Mouse (Mus musculus) embryonic facial prominence, embryonic 11.5 days (tissue): ENCODE data around the gene Antxr2. TPM values are rescaled to one million over a fixed set of nuclear protein-coding genes. Genes with fewer than 3 reads are reported as not detected.

ENCODE experiments used
- ATAC-seq: fragments of 200-750 bp; cut with Nextera tagmentation; replicated peaks from 2 replicates; pipeline ENCODE4 v1.8.0; 2017; ENCODE audit warnings: low read depth; ENCODE audit not compliant: insufficient number of reproducible peaks, low FRiP score, low TSS enrichment
- DNase-seq: peaks from one replicate; pipeline ENCODE4 v3.0.0-alpha.2; 2015; ENCODE audit warnings: low spot score
- H3K27ac ChIP-seq: fragments of 300-500 bp; sonication (generic); replicated peaks from 2 replicates; pipeline ENCODE4 v1.5.1; 2014; ENCODE audit warnings: mild to moderate bottlenecking, low read depth, low read length, control low read depth
- H3K27me3 ChIP-seq: fragments of 300-500 bp; sonication (generic); 2 replicates; pipeline ENCODE4 v1.6.1; 2014; ENCODE audit warnings: mild to moderate bottlenecking, low read length, moderate library complexity, mixed read lengths; ENCODE audit not compliant: control insufficient read depth, insufficient read depth
- H3K36me3 ChIP-seq: fragments of 300-500 bp; sonication (generic); replicated peaks from 2 replicates; pipeline ENCODE4 v1.6.1; 2014; ENCODE audit warnings: low read depth, mild to moderate bottlenecking, low read length, moderate library complexity, mixed read lengths; ENCODE audit not compliant: control insufficient read depth, insufficient read depth
- H3K4me1 ChIP-seq: fragments of 300-500 bp; sonication (generic); 2 replicates; pipeline ENCODE4 v1.6.1; 2014; ENCODE audit warnings: low read length, mixed read lengths; ENCODE audit not compliant: control insufficient read depth, insufficient read depth
- H3K4me2 ChIP-seq: fragments of 300-500 bp; sonication (generic); 2 replicates; pipeline ENCODE4 v1.6.1; 2014; ENCODE audit warnings: low read depth, mild to moderate bottlenecking, control low read depth, low read length, moderate library complexity
- H3K4me3 ChIP-seq: fragments of 300-500 bp; sonication (generic); 2 replicates; pipeline ENCODE4 v1.5.1; 2014; ENCODE audit warnings: low read depth, low read length, control low read depth
- H3K9ac ChIP-seq: fragments of 300-500 bp; sonication (generic); replicated peaks from 2 replicates; pipeline ENCODE4 v1.6.1; 2014; ENCODE audit warnings: mild to moderate bottlenecking, control low read depth, low read length
- H3K9me3 ChIP-seq: fragments of 300-500 bp; sonication (generic); replicated peaks from 2 replicates; pipeline ENCODE4 v1.6.1; 2016; ENCODE audit warnings: mild to moderate bottlenecking, low read length, inconsistent platforms, mixed read lengths; ENCODE audit not compliant: control insufficient read depth
- WGBS: fragments of 180-500 bp; shearing (Covaris S2); extraction: QIAGEN DNeasy Blood & Tissue Kit; methylation state at CpG from one replicate; pipeline ENCODE4 v1.1.7; 2014; 5-methylcytosine and 5-hydroxymethylcytosine counted together
- polyA plus RNA-seq: library from polyadenylated mRNA; unstranded; fragments of >200 nt; fragmentation: Nextera tagmentation; extraction: Ambion mirVana; gene quantifications from 2 replicates; pipeline ENCODE4 v1.2.1, GENCODE M21; 2014

The Antxr2 gene
- polyA plus RNA-seq, 1 experiment from 2014 or later: 20.4 TPM

DNA sequence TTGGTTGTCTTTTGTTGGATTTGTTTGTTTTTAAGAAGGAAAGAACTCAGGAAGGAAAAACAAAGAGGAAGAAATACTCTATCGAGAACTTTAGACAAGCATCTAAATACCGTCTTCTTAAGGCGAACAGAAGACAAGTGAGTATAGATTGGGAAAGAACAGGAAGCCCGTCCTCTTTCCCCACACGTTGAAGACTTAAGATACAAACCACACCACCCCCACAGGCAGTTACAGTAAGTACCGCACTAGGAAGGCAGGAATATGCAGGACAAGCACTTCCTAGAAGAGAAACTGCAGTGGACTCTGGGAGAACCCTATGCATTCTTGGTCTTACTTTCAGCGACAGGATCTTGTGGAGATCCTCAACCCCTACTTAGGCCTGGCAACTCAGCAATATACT lies 69.1 kb downstream of the Antxr2 start:
- H3K9ac ChIP-seq: no peak overlapping the region
- ATAC-seq: no peak
- H3K27me3 ChIP-seq: no peaks in the 10 kb centered on the region

GRCm38 (mm10) chr5:97959651-97960050 lies 71.2 kb downstream of the Antxr2 start:
- no peak overlapping the region for H3K27ac ChIP-seq
- H3K9me3 ChIP-seq: no peaks in the 10 kb centered on the region
- H3K9ac ChIP-seq: no peak overlapping the region
- DNase-seq (no peak), ATAC-seq (no peak)
- 69% methylated on average over 2 of the region's 2 CpGs for WGBS
- no peaks in the 10 kb centered on the region for H3K4me1 ChIP-seq
- no peaks in the 10 kb centered on the region; the same call in 1 of the 2 replicates for H3K36me3 ChIP-seq
- no peak overlapping the region for H3K4me3 ChIP-seq
- H3K4me2 ChIP-seq: no peak overlapping the region
- no peaks in the 10 kb centered on the region for H3K27me3 ChIP-seq

More for the DNA sequence above, 69.1 kb downstream of the Antxr2 start:
- H3K4me2 ChIP-seq: no peak overlapping the region
- H3K9me3 ChIP-seq: no peaks in the 10 kb centered on the region
- H3K27ac ChIP-seq: no peak overlapping the region
- no peak overlapping the region for H3K4me3 ChIP-seq
- H3K4me1 ChIP-seq: no peaks in the 10 kb centered on the region
- DNase-seq: no peak
- 85% methylated on average over 7 of the region's 7 CpGs for WGBS
- no peaks in the 10 kb centered on the region; the same call in none of the 2 replicates for H3K36me3 ChIP-seq

DNA sequence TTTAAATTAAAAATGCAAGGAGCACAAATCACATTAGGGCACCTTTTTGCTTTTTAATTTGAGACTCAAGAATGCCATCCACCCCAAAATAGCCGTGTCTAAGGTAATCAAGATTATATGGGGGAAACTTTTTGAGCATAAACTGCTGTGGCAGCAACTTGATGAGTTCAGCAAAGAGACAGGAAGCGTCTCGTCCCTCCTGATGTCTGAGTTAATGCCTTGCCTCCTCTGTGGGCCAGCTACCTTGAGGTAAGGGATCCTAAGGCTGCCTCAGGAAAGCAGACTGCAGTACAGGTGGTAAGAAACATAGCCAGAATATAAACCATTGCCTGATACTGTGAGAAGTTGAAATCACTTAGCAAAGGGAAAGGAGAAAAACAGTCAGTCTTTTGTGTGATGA lies 71.8 kb downstream of the Antxr2 start:
- H3K4me3 ChIP-seq: no peak overlapping the region
- no peak overlapping the region for H3K27ac ChIP-seq
- no peaks in the 10 kb centered on the region for H3K4me1 ChIP-seq
- DNase-seq (no peak), ATAC-seq (no peak)
- no peak overlapping the region for H3K4me2 ChIP-seq
- H3K27me3 ChIP-seq: no peaks in the 10 kb centered on the region
- WGBS: 68% methylated on average over 3 of the region's 3 CpGs
- H3K9me3 ChIP-seq: no peaks in the 10 kb centered on the region
- H3K9ac ChIP-seq: no peak overlapping the region
- H3K36me3 ChIP-seq: no peaks in the 10 kb centered on the region; the same call in 1 of the 2 replicates

DNA sequence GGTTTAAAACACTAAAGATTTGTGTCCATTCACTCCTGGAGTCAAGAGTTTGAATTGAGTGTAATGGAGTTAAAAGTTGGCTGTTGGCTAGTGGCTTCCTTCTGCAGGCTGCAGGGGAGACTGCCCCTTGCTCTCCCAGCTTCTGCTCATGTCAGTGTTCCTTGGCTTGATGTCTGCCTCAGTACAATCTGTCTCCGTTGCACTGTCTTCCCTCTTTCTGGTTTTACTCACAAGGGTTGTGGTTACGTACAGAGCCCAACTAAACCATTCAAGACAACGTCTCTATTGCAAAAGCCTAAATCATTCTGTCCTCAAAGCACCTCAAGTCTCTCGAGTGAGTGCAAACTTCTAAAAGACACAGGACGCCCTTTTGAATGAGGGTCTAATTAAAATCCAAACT lies 73.3 kb downstream of the Antxr2 start:
- no peak overlapping the region for H3K4me3 ChIP-seq
- 92% methylated on average over 5 of the region's 5 CpGs for WGBS
- no peaks in the 10 kb centered on the region for H3K27me3 ChIP-seq
- H3K4me2 ChIP-seq: no peak overlapping the region
- H3K9me3 ChIP-seq: no peaks in the 10 kb centered on the region
- H3K4me1 ChIP-seq: no peaks in the 10 kb centered on the region
- ATAC-seq: no peak
- H3K9ac ChIP-seq: no peak overlapping the region
- no peaks in the 10 kb centered on the region; the same call in 1 of the 2 replicates for H3K36me3 ChIP-seq
- no peak overlapping the region for H3K27ac ChIP-seq
- no peak for DNase-seq

DNA sequence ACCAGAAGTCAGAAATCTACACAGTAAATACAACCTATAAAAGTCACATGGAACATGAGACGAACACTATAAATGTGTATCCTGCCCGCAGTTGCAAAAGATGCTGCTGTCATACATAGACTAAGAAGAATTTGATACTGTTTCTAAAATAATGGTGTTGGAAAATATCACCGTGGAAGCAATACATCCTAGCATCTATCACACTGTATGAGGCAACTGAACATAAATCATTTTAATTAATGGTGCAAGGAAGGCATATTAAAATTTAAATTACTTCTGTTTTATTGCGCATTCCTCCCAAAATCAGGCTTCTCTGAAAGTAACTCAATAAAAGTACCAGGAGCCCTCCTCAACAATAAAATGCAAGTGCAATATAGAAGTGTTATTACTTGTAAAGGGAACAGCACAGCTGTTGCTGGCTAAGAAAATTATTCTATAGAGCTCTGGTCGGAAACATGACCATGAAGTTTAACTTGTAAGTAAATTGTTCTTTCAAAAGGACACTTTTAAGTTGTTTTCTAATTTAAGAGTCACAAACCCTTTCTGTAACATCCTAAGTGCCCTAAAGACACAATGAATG lies 76.6 kb downstream of the Antxr2 start:
- no peak for ATAC-seq
- WGBS: 88% methylated on average over 5 of the region's 5 CpGs
- no peak overlapping the region for H3K9ac ChIP-seq

GRCm38 (mm10) chr5:97953241-97953920 lies 77.5 kb downstream of the Antxr2 start:
- Histone ChIP-seq H3K36me3 (no peaks in the 10 kb centered on the region), H3K9me3 (no peaks in the 10 kb centered on the region), H3K9ac (no peak overlapping the region), H3K4me3 (no peak overlapping the region), H3K4me2 (no peak overlapping the region), H3K4me1 (no peaks in the 10 kb centered on the region), H3K27ac (no peak overlapping the region), H3K27me3 (no peaks in the 10 kb centered on the region)
- 82% methylated on average over 11 of the region's 11 CpGs for WGBS
- no peak for ATAC-seq
- no peak for DNase-seq

More for the DNA sequence above, 76.6 kb downstream of the Antxr2 start:
- Histone ChIP-seq H3K4me3 (no peak overlapping the region), H3K36me3 (no peaks in the 10 kb centered on the region; the same call in 1 of the 2 replicates), H3K9me3 (no peaks in the 10 kb centered on the region), H3K27ac (no peak overlapping the region), H3K27me3 (no peaks in the 10 kb centered on the region), H3K4me1 (no peaks in the 10 kb centered on the region), H3K4me2 (no peak overlapping the region)
- no peak for DNase-seq

- no peaks in the 10 kb centered on the region for H3K9me3 ChIP-seq
- no peak overlapping the region for H3K4me2 ChIP-seq
- ATAC-seq (no peak), DNase-seq (no peak)
- H3K27me3 ChIP-seq: no peaks in the 10 kb centered on the region
- H3K27ac ChIP-seq: no peak overlapping the region
- no peaks in the 10 kb centered on the region for H3K4me1 ChIP-seq
- H3K9ac ChIP-seq: no peak overlapping the region
- H3K4me3 ChIP-seq: no peak overlapping the region
- WGBS: 71% methylated on average over 3 of the region's 3 CpGs
- H3K36me3 ChIP-seq: no peaks in the 10 kb centered on the region
Observed at GRCm38 (mm10) chr5:97947261-97947660, 83.6 kb downstream of the Antxr2 start.

DNA sequence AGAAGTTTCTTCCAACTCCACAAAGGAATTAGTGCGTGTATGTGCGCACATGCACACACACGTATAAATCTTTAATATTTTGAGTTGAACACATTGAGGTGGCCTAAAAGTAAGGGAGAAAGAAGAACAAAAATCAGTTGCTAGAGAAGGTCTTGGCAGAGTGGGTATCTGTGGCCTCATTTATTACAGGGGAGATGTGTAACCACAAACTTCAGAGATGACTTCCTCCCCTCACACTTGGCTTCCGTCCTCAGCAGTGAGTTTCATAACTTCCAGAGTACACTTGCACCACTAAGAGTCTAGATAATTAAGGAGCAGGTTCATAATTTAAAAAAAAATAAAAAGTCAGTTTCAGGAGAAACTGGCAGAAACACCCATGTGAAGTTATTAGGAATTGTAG lies 84.6 kb downstream of the Antxr2 start:
- ATAC-seq: no peak
- Histone ChIP-seq H3K27me3 (no peaks in the 10 kb centered on the region), H3K4me2 (no peak overlapping the region), H3K9me3 (no peaks in the 10 kb centered on the region), H3K36me3 (no peaks in the 10 kb centered on the region), H3K27ac (no peak overlapping the region), H3K4me1 (no peaks in the 10 kb centered on the region), H3K9ac (no peak overlapping the region), H3K4me3 (no peak overlapping the region)
- DNase-seq: no peak
- WGBS: 98% methylated on average over 4 of the region's 4 CpGs
